Mouse (Mus musculus) myocyte (in vitro differentiated cells): ENCODE data around the gene Ang4. TPM values are rescaled to one million over a fixed set of nuclear protein-coding genes. Genes with fewer than 3 reads are reported as not detected.
"Not testable (repeated sequence)": the region's sequence is repeated elsewhere in the genome, so short reads cannot be mapped to it uniquely, and the experiment has no call there.

Experiments used
- H3K27me3 ChIP-seq: one replicate; pipeline ENCODE4 v1.6.1; 2011; ENCODE audit not compliant: control insufficient read depth, insufficient read depth, insufficient read length
- H3K36me3 ChIP-seq: one replicate; pipeline ENCODE4 v1.6.1; 2011; ENCODE audit not compliant: control insufficient read depth, insufficient read depth
- H3K4me2 ChIP-seq: one replicate; pipeline ENCODE4 v1.6.1; 2011; ENCODE audit warnings: low read depth, control low read depth
- H3K4me3 ChIP-seq: one replicate; pipeline ENCODE4 v1.5.1; 2011; ENCODE audit warnings: mild to moderate bottlenecking, control low read depth, moderate library complexity
- H3K79me2 ChIP-seq: one replicate; pipeline ENCODE4 v1.6.1; 2011; ENCODE audit not compliant: control insufficient read depth, insufficient read depth
- H3ac ChIP-seq: one replicate; pipeline ENCODE4 v1.6.1; 2011; ENCODE audit not compliant: control insufficient read depth, insufficient read length
- CEBPB ChIP-seq: IDR thresholded peaks from 2 replicates; pipeline ENCODE4 v1.6.1; 2011; ENCODE audit warnings: mild to moderate bottlenecking, moderate library complexity; ENCODE audit not compliant: poor library complexity, insufficient read depth, severe bottlenecking
- E2F4 ChIP-seq: IDR thresholded peaks from one replicate; pipeline ENCODE4 v1.6.1; 2011; ENCODE audit warnings: mild to moderate bottlenecking, control low read depth, moderate library complexity; ENCODE audit not compliant: insufficient read depth
- MAX ChIP-seq: IDR thresholded peaks from one replicate; pipeline ENCODE4 v1.6.1; 2011; ENCODE audit warnings: low read depth, mild to moderate bottlenecking, control low read depth
- MYOD1 ChIP-seq, 3 experiments: IDR thresholded peaks; one replicate each; pipeline ENCODE4 v1.6.1; 2011; ENCODE audit warnings: control low read depth in 2 of 3, low read depth in 2 of 3, mild to moderate bottlenecking in 2 of 3, moderate library complexity in 1 of 3; ENCODE audit not compliant: insufficient read length in 2 of 3, control insufficient read depth in 1 of 3
- MYOG ChIP-seq, 3 experiments: IDR thresholded peaks; one replicate each; pipeline ENCODE4 v1.6.1; 2011; ENCODE audit warnings: control low read depth in 2 of 3, low read depth in 2 of 3, mild to moderate bottlenecking in 2 of 3; ENCODE audit not compliant: insufficient read length in 2 of 3, control insufficient read depth in 1 of 3, insufficient read depth in 1 of 3
- POLR2A ChIP-seq: IDR thresholded peaks from one replicate; pipeline ENCODE4 v1.6.1; 2011; ENCODE audit warnings: low read depth, mild to moderate bottlenecking, control low read depth, moderate library complexity; ENCODE audit not compliant: insufficient read length
- POLR2AphosphoS2 ChIP-seq: IDR thresholded peaks from one replicate; pipeline ENCODE4 v1.6.1; 2011; ENCODE audit warnings: low read depth, control low read depth; ENCODE audit not compliant: insufficient read length
- REST ChIP-seq: IDR thresholded peaks from one replicate; pipeline ENCODE4 v1.6.1; 2011; ENCODE audit warnings: mild to moderate bottlenecking, control low read depth, moderate library complexity; ENCODE audit not compliant: insufficient read depth, insufficient read length
- SRF ChIP-seq: IDR thresholded peaks from one replicate; pipeline ENCODE4 v1.6.1; 2011; ENCODE audit warnings: low read depth; ENCODE audit not compliant: control insufficient read depth, insufficient read length
- TCF12 ChIP-seq: IDR thresholded peaks from one replicate; pipeline ENCODE4 v1.6.1; 2011; ENCODE audit warnings: mild to moderate bottlenecking, control low read depth; ENCODE audit not compliant: poor library complexity, insufficient read depth, severe bottlenecking
- TCF3 ChIP-seq: IDR thresholded peaks from one replicate; pipeline ENCODE4 v1.6.1; 2011; ENCODE audit warnings: low read depth, control low read depth; ENCODE audit not compliant: insufficient read length
- USF1 ChIP-seq: IDR thresholded peaks from one replicate; pipeline ENCODE4 v1.6.1; 2011; ENCODE audit warnings: low read depth, mild to moderate bottlenecking, control low read depth, moderate library complexity
- polyA plus RNA-seq: library from polyadenylated mRNA; unstranded; fragments of >200 nt; fragmentation: generic; extraction: Trizol; gene quantifications from one replicate; pipeline ENCODE4 v1.2.1, GENCODE M21; 2012; ENCODE audit warnings: missing spikeins

The Ang4 gene
- polyA plus RNA-seq, 1 experiment = not detected

GRCm38 (mm10) chr14:51786335-51786734 is 12.9 kb upstream of the Ang4 start:
- TF ChIP-seq MYOD1 (IDR thresholded peaks at IDR 0.05; ENCODE audit: control insufficient read depth in 1 of 3, insufficient read length in 2 of 3, low read depth in 2 of 3) (no peak), POLR2A (no peak), TCF12 (no peak), TCF3 (no peak), MYOG (IDR thresholded peaks at IDR 0.05; ENCODE audit: control insufficient read depth in 1 of 3, insufficient read depth in 1 of 3, insufficient read length in 2 of 3, low read depth in 2 of 3) (no peak), E2F4 (no peak), CEBPB (no peak), SRF (no peak), POLR2AphosphoS2 (no peak), MAX (no peak), USF1 (no peak), REST (no peak)
- Histone ChIP-seq H3K27me3 (no peaks in the 10 kb centered on the region), H3K4me3 (no peak overlapping the region), H3ac (no peak overlapping the region), H3K79me2 (no peaks in the 10 kb centered on the region), H3K36me3 (no peaks in the 10 kb centered on the region), H3K4me2 (no peak overlapping the region)

- Histone ChIP-seq H3K27me3 (no peaks in the 10 kb centered on the region), H3K4me2 (no peak overlapping the region), H3ac (no peak overlapping the region)
These were observed 5.6 kb upstream of the Ang4 start for GRCm38 (mm10) chr14:51778865-51779481.

GRCm38 (mm10) chr14:51777791-51778190 is 4.4 kb upstream of the Ang4 start:
- Histone ChIP-seq H3K4me2 (no peak overlapping the region), H3K27me3 (no peaks in the 10 kb centered on the region), H3K79me2 (no peaks in the 10 kb centered on the region), H3K36me3 (no peaks in the 10 kb centered on the region), H3ac (no peak overlapping the region), H3K4me3 (no peak overlapping the region)
- no peak for TF ChIP-seq E2F4
- TF ChIP-seq MAX = no peak
- TF ChIP-seq TCF3 = no peak

More at GRCm38 (mm10) chr14:51778865-51779481, 5.6 kb upstream of the Ang4 start:
- Histone ChIP-seq H3K4me3 (no peak overlapping the region), H3K36me3 (no peaks in the 10 kb centered on the region), H3K79me2 (no peaks in the 10 kb centered on the region)
- no peak for TF ChIP-seq SRF

GRCm38 (mm10) chr14:51771378-51771777 is 2.0 kb downstream of the Ang4 start:
- not testable (repeated sequence) for H3ac ChIP-seq, H3K36me3 ChIP-seq, H3K4me2 ChIP-seq

GRCm38 (mm10) chr14:51755944-51756343 is 17.4 kb downstream of the Ang4 start:
- Histone ChIP-seq H3K4me3 (no peak overlapping the region), H3K36me3 (no peaks in the 10 kb centered on the region), H3K4me2 (no peak overlapping the region), H3ac (no peak overlapping the region), H3K79me2 (no peaks in the 10 kb centered on the region), H3K27me3 (no peaks in the 10 kb centered on the region)
- TF ChIP-seq SRF = no peak
- TF ChIP-seq MAX = no peak
- no peak for TF ChIP-seq MYOD1 (IDR thresholded peaks at IDR 0.05; ENCODE audit: control insufficient read depth in 1 of 3, insufficient read length in 2 of 3, low read depth in 2 of 3)

More at GRCm38 (mm10) chr14:51771378-51771777, 2.0 kb downstream of the Ang4 start:
- H3K4me3 ChIP-seq, H3K79me2 ChIP-seq, H3K27me3 ChIP-seq: not testable (repeated sequence)

GRCm38 (mm10) chr14:51740347-51741170 is 32.8 kb downstream of the Ang4 start:
- H3K36me3 ChIP-seq = no peaks in the 10 kb centered on the region
- H3K4me3 ChIP-seq = no peak overlapping the region
- H3K4me2 ChIP-seq = no peak overlapping the region
- no peak overlapping the region for H3ac ChIP-seq
- TF ChIP-seq MYOD1 (IDR thresholded peaks at IDR 0.05; ENCODE audit: control insufficient read depth in 1 of 3, insufficient read length in 2 of 3, low read depth in 2 of 3) (no peak), MYOG (IDR thresholded peaks at IDR 0.05; ENCODE audit: control insufficient read depth in 1 of 3, insufficient read depth in 1 of 3, insufficient read length in 2 of 3, low read depth in 2 of 3) (no peak), MAX (no peak), POLR2A (no peak), SRF (no peak), TCF12 (no peak), CEBPB (no peak), TCF3 (no peak), E2F4 (no peak), USF1 (no peak), REST (no peak), POLR2AphosphoS2 (no peak)
- H3K79me2 ChIP-seq = no peaks in the 10 kb centered on the region
- H3K27me3 ChIP-seq = peaks cover 5% of the 10 kb centered on the region
